Mouse (Mus musculus) midbrain, embryonic 15.5 days (tissue): Measurements from ENCODE around the gene Bpifa1. TPM values are rescaled to one million over a fixed set of nuclear protein-coding genes. Genes with fewer than 3 reads are reported as not detected.
"Not testable (repeated sequence)": the region's sequence is repeated elsewhere in the genome, so short reads cannot be mapped to it uniquely, and the experiment has no call there.

ENCODE experiments used
- ATAC-seq: fragments of 200-750 bp; cut with Nextera tagmentation; replicated peaks from 2 replicates; pipeline ENCODE4 v1.8.0; 2017; ENCODE audit warnings: moderate TSS enrichment
- H3K27ac ChIP-seq: fragments of 300-500 bp; sonication (generic); 2 replicates; pipeline ENCODE4 v1.5.1; 2015; ENCODE audit warnings: mild to moderate bottlenecking, inconsistent platforms
- H3K27me3 ChIP-seq: fragments of 300-500 bp; sonication (generic); replicated peaks from 2 replicates; pipeline ENCODE4 v1.6.1; 2015; ENCODE audit warnings: inconsistent platforms
- H3K36me3 ChIP-seq: fragments of 300-500 bp; sonication (generic); replicated peaks from 2 replicates; pipeline ENCODE4 v1.6.1; 2015; ENCODE audit warnings: inconsistent platforms
- H3K4me1 ChIP-seq: fragments of 300-500 bp; sonication (generic); 2 replicates; pipeline ENCODE4 v1.6.1; 2015; ENCODE audit warnings: inconsistent platforms
- H3K4me2 ChIP-seq: fragments of 300-500 bp; sonication (generic); 2 replicates; pipeline ENCODE4 v1.6.1; 2015; ENCODE audit warnings: inconsistent platforms, mild to moderate bottlenecking, moderate library complexity
- H3K4me3 ChIP-seq: fragments of 300-500 bp; sonication (generic); 2 replicates; pipeline ENCODE4 v1.5.1; 2015; ENCODE audit warnings: mild to moderate bottlenecking, inconsistent platforms
- H3K9ac ChIP-seq: fragments of 300-500 bp; sonication (generic); 2 replicates; pipeline ENCODE4 v1.6.1; 2015; ENCODE audit warnings: mild to moderate bottlenecking, inconsistent platforms
- H3K9me3 ChIP-seq: fragments of 300-500 bp; sonication (generic); 2 replicates; pipeline ENCODE4 v1.6.1; 2016; ENCODE audit warnings: inconsistent platforms
- WGBS: fragments of 180-500 bp; shearing (Covaris S2); methylation state at CpG from one replicate; pipeline ENCODE4 v1.1.7; 2015; ENCODE audit warnings: mixed read lengths; 5-methylcytosine and 5-hydroxymethylcytosine counted together
- polyA plus RNA-seq: library from polyadenylated mRNA; unstranded; fragments of >200 nt; fragmentation: Nextera tagmentation; extraction: Ambion mirVana; gene quantifications from 2 replicates; pipeline ENCODE4 v1.2.1, GENCODE M21; 2015

The Bpifa1 gene
- polyA plus RNA-seq: not detected in 2 replicates

- H3K9ac ChIP-seq: no peak within 1 kb of the TSS
- no peak within 1 kb of the TSS for H3K4me3 ChIP-seq
- H3K4me1 ChIP-seq: no peaks in the 10 kb centered on the region
- no peaks in the 10 kb centered on the region for H3K9me3 ChIP-seq
- H3K27ac ChIP-seq: no peak within 1 kb of the TSS
- H3K36me3 ChIP-seq: no peaks in the 10 kb centered on the region
- no peak within 1 kb of the TSS for H3K4me2 ChIP-seq
- no peak for ATAC-seq
- no peaks in the 10 kb centered on the region for H3K27me3 ChIP-seq
- 82% methylated on average over 4 of the region's 4 CpGs for WGBS
These were observed at the start of gene Bpifa1 for GRCm38 (mm10) chr2:154142580-154142979. Bpifa1 (plus strand) TSS chr2:154142880.

GRCm38 (mm10) chr2:154097734-154098133 is 44.9 kb upstream of the Bpifa1 start:
- no peak overlapping the region for H3K9ac ChIP-seq
- no peak for ATAC-seq
- H3K4me2 ChIP-seq: no peak overlapping the region
- no peaks in the 10 kb centered on the region for H3K36me3 ChIP-seq
- 41% methylated on average over 1 of the region's 1 CpGs for WGBS
- H3K27ac ChIP-seq: no peak overlapping the region
- H3K9me3 ChIP-seq: no peaks in the 10 kb centered on the region
- H3K4me3 ChIP-seq: no peak overlapping the region
- no peaks in the 10 kb centered on the region for H3K4me1 ChIP-seq
- no peaks in the 10 kb centered on the region for H3K27me3 ChIP-seq

- Histone ChIP-seq H3K36me3 (no peaks in the 10 kb centered on the region), H3K9ac (no peak overlapping the region), H3K4me1 (no peaks in the 10 kb centered on the region), H3K9me3 (no peaks in the 10 kb centered on the region), H3K27ac (no peak overlapping the region), H3K4me2 (no peak overlapping the region), H3K27me3 (no peaks in the 10 kb centered on the region), H3K4me3 (no peak overlapping the region)
- 95% methylated on average over 3 of the region's 3 CpGs for WGBS
- ATAC-seq: no peak
These were observed 25.3 kb upstream of the Bpifa1 start for GRCm38 (mm10) chr2:154117381-154117780.

- Histone ChIP-seq H3K4me3 (no peak within 1 kb of the TSS), H3K36me3 (no peaks in the 10 kb centered on the region), H3K27me3 (no peaks in the 10 kb centered on the region), H3K4me2 (no peak within 1 kb of the TSS), H3K27ac (no peak within 1 kb of the TSS), H3K9ac (no peak within 1 kb of the TSS), H3K9me3 (no peaks in the 10 kb centered on the region), H3K4me1 (no peaks in the 10 kb centered on the region)
- WGBS: 69% methylated on average over 2 of the region's 2 CpGs
- no peak for ATAC-seq
These were observed 12.6 kb upstream of the Bpifa1 start, which contains the start of gene Bpifa3 for GRCm38 (mm10) chr2:154130120-154130519. Bpifa3 (plus strand) TSS chr2:154130336.

- 79% methylated on average over 3 of the region's 3 CpGs for WGBS
- H3K4me3 ChIP-seq: no peak overlapping the region
- H3K4me2 ChIP-seq: no peak overlapping the region
- H3K36me3 ChIP-seq: no peaks in the 10 kb centered on the region
- H3K9me3 ChIP-seq: no peaks in the 10 kb centered on the region
- H3K27me3 ChIP-seq: no peaks in the 10 kb centered on the region
- no peaks in the 10 kb centered on the region for H3K4me1 ChIP-seq
- no peak overlapping the region for H3K9ac ChIP-seq
- ATAC-seq: no peak
- no peak overlapping the region for H3K27ac ChIP-seq
These were observed 1.1 kb downstream of the Bpifa1 start for GRCm38 (mm10) chr2:154143735-154144134.

- no peak for ATAC-seq
- Histone ChIP-seq H3K27me3 (no peaks in the 10 kb centered on the region), H3K27ac (no peak overlapping the region), H3K4me2 (no peak overlapping the region), H3K9ac (no peak overlapping the region), H3K4me3 (no peak overlapping the region), H3K9me3 (no peaks in the 10 kb centered on the region), H3K4me1 (no peaks in the 10 kb centered on the region), H3K36me3 (no peaks in the 10 kb centered on the region)
- 86% methylated on average over 4 of the region's 4 CpGs for WGBS
These were observed 4.8 kb downstream of the Bpifa1 start for GRCm38 (mm10) chr2:154147496-154147895.

- Histone ChIP-seq H3K4me3 (no peak overlapping the region), H3K27ac (no peak overlapping the region), H3K4me1 (no peaks in the 10 kb centered on the region), H3K27me3 (no peaks in the 10 kb centered on the region), H3K9me3 (no peaks in the 10 kb centered on the region), H3K9ac (no peak overlapping the region), H3K36me3 (no peaks in the 10 kb centered on the region), H3K4me2 (no peak overlapping the region)
- 39% methylated on average over 3 of the region's 3 CpGs for WGBS
- ATAC-seq: no peak
These were observed 15.8 kb downstream of the Bpifa1 start for GRCm38 (mm10) chr2:154158433-154158832.

GRCm38 (mm10) chr2:154162307-154162706 is 19.6 kb downstream of the Bpifa1 start, which contains the start of gene Bpifa5:
Bpifa5 (plus strand) TSS chr2:154162607.
- ATAC-seq: no peak
- no peaks in the 10 kb centered on the region for H3K36me3 ChIP-seq
- no peak within 1 kb of the TSS for H3K9ac ChIP-seq
- no peak within 1 kb of the TSS for H3K27ac ChIP-seq
- no peaks in the 10 kb centered on the region for H3K27me3 ChIP-seq
- no peak within 1 kb of the TSS for H3K4me3 ChIP-seq
- no peaks in the 10 kb centered on the region for H3K9me3 ChIP-seq
- H3K4me2 ChIP-seq: no peak within 1 kb of the TSS
- WGBS: 84% methylated on average over 8 of the region's 8 CpGs
- no peaks in the 10 kb centered on the region for H3K4me1 ChIP-seq

- no peak for ATAC-seq
- H3K4me1 ChIP-seq: no peaks in the 10 kb centered on the region
- H3K27me3 ChIP-seq: no peaks in the 10 kb centered on the region
- H3K9ac ChIP-seq: no peak overlapping the region
- no peak overlapping the region for H3K27ac ChIP-seq
- H3K4me2 ChIP-seq: no peak overlapping the region
- H3K9me3 ChIP-seq: no peaks in the 10 kb centered on the region
- no peaks in the 10 kb centered on the region for H3K36me3 ChIP-seq
- no peak overlapping the region for H3K4me3 ChIP-seq
- 91% methylated on average over 5 of the region's 5 CpGs for WGBS
These were observed 20.6 kb downstream of the Bpifa1 start for GRCm38 (mm10) chr2:154163306-154163705.

GRCm38 (mm10) chr2:154169172-154169571 is 26.5 kb downstream of the Bpifa1 start:
- H3K9ac ChIP-seq: no peak overlapping the region
- 73% methylated on average over 3 of the region's 3 CpGs for WGBS
- no peak overlapping the region for H3K4me3 ChIP-seq
- no peak overlapping the region for H3K27ac ChIP-seq
- no peaks in the 10 kb centered on the region for H3K4me1 ChIP-seq
- no peaks in the 10 kb centered on the region for H3K27me3 ChIP-seq
- no peaks in the 10 kb centered on the region for H3K36me3 ChIP-seq
- H3K4me2 ChIP-seq: no peak overlapping the region
- H3K9me3 ChIP-seq: no peaks in the 10 kb centered on the region
- ATAC-seq: no peak

- H3K9ac ChIP-seq: no peak overlapping the region
- no peaks in the 10 kb centered on the region for H3K9me3 ChIP-seq
- H3K4me1 ChIP-seq: no peaks in the 10 kb centered on the region
- H3K4me2 ChIP-seq: no peak overlapping the region
- H3K4me3 ChIP-seq: no peak overlapping the region
- H3K27me3 ChIP-seq: no peaks in the 10 kb centered on the region
- H3K36me3 ChIP-seq: no peaks in the 10 kb centered on the region
- ATAC-seq: no peak
- 70% methylated on average over 6 of the region's 6 CpGs for WGBS
- H3K27ac ChIP-seq: no peak overlapping the region
These were observed 28.9 kb downstream of the Bpifa1 start for GRCm38 (mm10) chr2:154171621-154172020.

GRCm38 (mm10) chr2:154173313-154173712 is 30.6 kb downstream of the Bpifa1 start:
- Histone ChIP-seq H3K36me3 (no peaks in the 10 kb centered on the region), H3K4me1 (no peaks in the 10 kb centered on the region), H3K27me3 (no peaks in the 10 kb centered on the region), H3K9ac (no peak overlapping the region), H3K27ac (no peak overlapping the region), H3K9me3 (no peaks in the 10 kb centered on the region), H3K4me2 (no peak overlapping the region), H3K4me3 (no peak overlapping the region)
- 51% methylated on average over 1 of the region's 1 CpGs for whole genome bisulfite sequencing
- no peak for ATAC-seq

- 90% methylated on average over 7 of the region's 7 CpGs for WGBS
- ATAC-seq, H3K4me2 ChIP-seq: not testable (repeated sequence)
These were observed 39.2 kb downstream of the Bpifa1 start for GRCm38 (mm10) chr2:154181900-154182299.

More at GRCm38 (mm10) chr2:154181900-154182299, 39.2 kb downstream of the Bpifa1 start:
- not testable (repeated sequence) for H3K4me3 ChIP-seq, H3K36me3 ChIP-seq, H3K9me3 ChIP-seq, H3K27ac ChIP-seq, H3K4me1 ChIP-seq, H3K9ac ChIP-seq, H3K27me3 ChIP-seq
